Mouse (Mus musculus): ENCODE results near the gene Olfr483.

Gene Olfr483

GRCm38 (mm10) chr7:108100549-108100948, at the start of gene Olfr483:
Gene Olfr483 (plus strand): TSS chr7:108100849.
- WGBS, result 85% methylated on average over 1 of the region's 1 CpGs

- 76% methylated on average over 1 of the region's 1 CpGs for WGBS
Measured at GRCm38 (mm10) chr7:108067246-108067645, 33.4 kb upstream of the Olfr483 start, which contains the start of gene Olfr480. Gene Olfr480 (minus strand): TSS chr7:108067346.

GRCm38 (mm10) chr7:108079555-108079954, 21.1 kb upstream of the Olfr483 start, which contains the start of gene Olfr481:
Gene Olfr481 (plus strand): TSS chr7:108079855.

GRCm38 (mm10) chr7:108097486-108097885, 3.2 kb upstream of the Olfr483 start, which contains the start of gene Olfr482:
Gene Olfr482 (minus strand): TSS chr7:108097586.
- WGBS, result 83% methylated on average over 1 of the region's 1 CpGs

- WGBS, result 36% methylated on average over 1 of the region's 1 CpGs
Measured at GRCm38 (mm10) chr7:108120681-108121080, 20.0 kb downstream of the Olfr483 start.

- 73% methylated on average over 1 of the region's 1 CpGs for WGBS
Measured at GRCm38 (mm10) chr7:108121416-108121815, 20.8 kb downstream of the Olfr483 start.

GRCm38 (mm10) chr7:108127349-108127748, 26.7 kb downstream of the Olfr483 start, which contains the start of gene Olfr484:
Gene Olfr484 (minus strand): TSS chr7:108127449.

